Mouse (Mus musculus) hindbrain, embryonic 12.5 days (tissue): Measurements from ENCODE around the gene Jhy. TPM values are rescaled to one million over a fixed set of nuclear protein-coding genes. Genes with fewer than 3 reads are reported as not detected.

Experiments used
- ATAC-seq: fragments of 200-750 bp; cut with Nextera tagmentation; 2 replicates; pipeline ENCODE4 v1.8.0; 2017; ENCODE audit warnings: moderate TSS enrichment; ENCODE audit not compliant: low FRiP score
- H3K27ac ChIP-seq: fragments of 300-500 bp; sonication (generic); 2 replicates; pipeline ENCODE4 v1.5.1; 2016; ENCODE audit warnings: mild to moderate bottlenecking
- H3K27me3 ChIP-seq: fragments of 300-500 bp; sonication (generic); 2 replicates; pipeline ENCODE4 v1.6.1; 2016; ENCODE audit warnings: mild to moderate bottlenecking
- H3K36me3 ChIP-seq: fragments of 300-500 bp; sonication (generic); 2 replicates; pipeline ENCODE4 v1.6.1; 2016; ENCODE audit warnings: mild to moderate bottlenecking
- H3K4me1 ChIP-seq: fragments of 300-500 bp; sonication (generic); 2 replicates; pipeline ENCODE4 v1.6.1; 2016
- H3K4me2 ChIP-seq: fragments of 300-500 bp; sonication (generic); replicated peaks from 2 replicates; pipeline ENCODE4 v1.6.1; 2016; ENCODE audit warnings: mild to moderate bottlenecking
- H3K4me3 ChIP-seq: fragments of 300-500 bp; sonication (generic); 2 replicates; pipeline ENCODE4 v1.5.1; 2016; ENCODE audit warnings: mild to moderate bottlenecking
- H3K9ac ChIP-seq: fragments of 300-500 bp; sonication (generic); 2 replicates; pipeline ENCODE4 v1.6.1; 2016; ENCODE audit warnings: mild to moderate bottlenecking, moderate library complexity
- H3K9me3 ChIP-seq: fragments of 300-500 bp; sonication (generic); replicated peaks from 2 replicates; pipeline ENCODE4 v1.6.1; 2016; ENCODE audit warnings: mild to moderate bottlenecking
- WGBS: fragments of 180-500 bp; shearing (Covaris S2); methylation state at CpG from one replicate; pipeline ENCODE4 v1.1.7; 2016; 5-methylcytosine and 5-hydroxymethylcytosine counted together
- polyA plus RNA-seq: library from polyadenylated mRNA; unstranded; fragments of >200 nt; fragmentation: Nextera tagmentation; extraction: Ambion mirVana; gene quantifications from 2 replicates; pipeline ENCODE4 v1.2.1, GENCODE M21; 2016

Jhy gene
- polyA plus RNA-seq, 1 experiment from 2014 or later, result 3.1 TPM

DNA sequence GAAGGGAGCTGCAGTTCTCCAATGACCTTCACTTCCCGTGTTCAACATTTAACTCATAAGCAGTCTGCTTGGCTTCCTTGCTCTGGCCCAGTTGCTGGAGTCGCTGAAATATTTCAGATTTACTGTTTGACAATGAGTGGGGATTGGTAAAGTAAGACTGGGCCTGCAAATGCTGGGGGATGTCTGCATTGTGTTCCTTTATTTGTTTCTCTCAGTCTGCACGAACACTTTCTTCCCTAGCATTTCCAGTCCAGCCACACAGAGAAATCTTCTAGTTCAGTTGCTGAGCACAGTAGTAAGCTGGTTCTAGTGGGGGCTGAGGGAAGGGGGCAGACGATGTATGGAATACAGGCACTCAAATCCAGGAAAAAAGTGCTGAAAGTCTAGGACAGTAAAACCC is 89.0 kb downstream of the Jhy start:
- ATAC-seq, result no peak
- H3K9ac ChIP-seq, result no peak overlapping the region
- no peaks in the 10 kb centered on the region for H3K9me3 ChIP-seq
- no peaks in the 10 kb centered on the region for H3K36me3 ChIP-seq
- WGBS, result 4% methylated on average over 4 of the region's 4 CpGs
- H3K27me3 ChIP-seq, result peaks cover 97% of the 10 kb centered on the region
- no peak overlapping the region for H3K4me2 ChIP-seq
- H3K4me1 ChIP-seq, result peaks cover 13% of the 10 kb centered on the region; the same call in 1 of the 2 replicates
- H3K27ac ChIP-seq, result no peak overlapping the region
- H3K4me3 ChIP-seq, result no peak overlapping the region

DNA sequence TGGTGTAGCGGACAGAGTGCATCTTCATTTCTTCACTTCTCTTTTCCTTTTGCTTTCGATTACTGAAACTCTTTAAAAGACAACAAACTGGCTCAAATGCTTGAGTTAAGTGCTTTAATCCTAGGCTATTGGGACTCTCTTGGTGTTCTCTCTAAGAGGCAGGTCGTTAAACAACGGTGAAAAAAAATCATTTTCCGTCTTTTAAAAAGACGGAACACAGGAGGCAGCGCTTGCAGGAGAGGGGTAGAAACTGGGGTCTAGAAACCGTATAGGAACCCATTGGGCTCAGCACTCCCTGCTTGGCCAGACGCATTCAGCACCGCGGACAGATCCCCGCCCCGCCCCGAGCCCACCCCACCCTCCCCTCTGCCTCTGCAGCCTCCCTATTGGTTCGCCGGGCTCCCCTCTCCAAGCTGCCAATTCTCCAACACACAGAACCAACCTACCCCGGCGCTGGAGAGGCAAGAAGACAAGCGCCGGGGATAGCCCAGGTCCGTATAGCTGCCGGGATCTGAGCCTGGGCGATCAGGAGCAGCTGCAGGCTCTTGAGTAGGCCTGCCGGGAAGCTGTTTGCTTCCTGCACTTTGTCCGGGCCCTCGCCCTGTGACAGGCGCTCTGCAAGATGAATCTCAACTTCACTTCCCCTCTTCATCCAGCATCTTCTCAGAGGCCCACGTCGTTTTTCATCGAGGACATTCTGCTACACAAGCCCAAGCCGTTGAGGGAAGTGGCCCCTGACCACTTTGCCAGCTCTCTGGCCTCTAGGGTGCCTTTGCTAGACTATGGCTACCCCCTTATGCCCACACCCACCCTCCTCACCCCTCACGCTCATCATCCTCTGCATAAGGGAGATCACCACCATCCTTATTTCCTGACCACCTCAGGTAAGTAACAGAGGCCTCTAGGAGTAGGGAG is 90.1 kb downstream of the Jhy start, which contains the start of gene Bsx:
Bsx (plus strand) TSS at position 572 of the 915 bp plus-strand sequence.
- H3K9me3 ChIP-seq, result no peaks in the 10 kb centered on the region
- H3K4me1 ChIP-seq, result peaks cover 13% of the 10 kb centered on the region; the same call in 1 of the 2 replicates
- WGBS, result 3% methylated on average over 30 of the region's 32 CpGs
- peaks cover 97% of the 10 kb centered on the region for H3K27me3 ChIP-seq
- peak within 1 kb of the TSS; percentile 33; the same call in 1 of the 2 replicates for H3K4me2 ChIP-seq
- ATAC-seq, result peak; percentile 67
- 0 out of 2 replicates have a peak within 1 kb of the TSS, but pooled peaks have one; percentile 10 for H3K4me3 ChIP-seq
- no peaks in the 10 kb centered on the region for H3K36me3 ChIP-seq
- no peak within 1 kb of the TSS for H3K27ac ChIP-seq
- H3K9ac ChIP-seq, result no peak within 1 kb of the TSS

DNA sequence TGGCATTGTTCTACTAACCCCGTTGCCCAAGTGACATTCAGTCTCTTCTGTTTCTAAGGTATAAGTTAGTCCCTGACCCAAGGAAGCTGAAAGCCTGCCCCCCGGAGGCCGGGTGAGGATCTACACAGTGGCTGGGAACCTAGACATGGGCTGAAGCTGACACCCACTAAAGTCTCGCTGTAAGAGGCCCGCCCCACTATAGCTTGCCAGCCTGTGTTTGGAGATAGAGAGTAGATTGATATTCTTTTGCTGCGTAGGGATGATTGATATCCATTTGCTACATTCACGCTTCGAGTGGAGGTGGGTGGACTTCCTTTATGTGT is 91.8 kb downstream of the Jhy start:
- Histone ChIP-seq H3K36me3 (no peaks in the 10 kb centered on the region), H3K9me3 (no peaks in the 10 kb centered on the region), H3K9ac (no peak overlapping the region), H3K27me3 (peaks cover 89% of the 10 kb centered on the region), H3K4me1 (peaks cover 8% of the 10 kb centered on the region; the same call in 1 of the 2 replicates), H3K27ac (no peak overlapping the region), H3K4me2 (peak overlapping the region; percentile 37; the same call in 1 of the 2 replicates), H3K4me3 (peak overlapping the region; percentile 13; the same call in 1 of the 2 replicates)
- 3% methylated on average over 8 of the region's 8 CpGs for WGBS
- no peak for ATAC-seq

DNA sequence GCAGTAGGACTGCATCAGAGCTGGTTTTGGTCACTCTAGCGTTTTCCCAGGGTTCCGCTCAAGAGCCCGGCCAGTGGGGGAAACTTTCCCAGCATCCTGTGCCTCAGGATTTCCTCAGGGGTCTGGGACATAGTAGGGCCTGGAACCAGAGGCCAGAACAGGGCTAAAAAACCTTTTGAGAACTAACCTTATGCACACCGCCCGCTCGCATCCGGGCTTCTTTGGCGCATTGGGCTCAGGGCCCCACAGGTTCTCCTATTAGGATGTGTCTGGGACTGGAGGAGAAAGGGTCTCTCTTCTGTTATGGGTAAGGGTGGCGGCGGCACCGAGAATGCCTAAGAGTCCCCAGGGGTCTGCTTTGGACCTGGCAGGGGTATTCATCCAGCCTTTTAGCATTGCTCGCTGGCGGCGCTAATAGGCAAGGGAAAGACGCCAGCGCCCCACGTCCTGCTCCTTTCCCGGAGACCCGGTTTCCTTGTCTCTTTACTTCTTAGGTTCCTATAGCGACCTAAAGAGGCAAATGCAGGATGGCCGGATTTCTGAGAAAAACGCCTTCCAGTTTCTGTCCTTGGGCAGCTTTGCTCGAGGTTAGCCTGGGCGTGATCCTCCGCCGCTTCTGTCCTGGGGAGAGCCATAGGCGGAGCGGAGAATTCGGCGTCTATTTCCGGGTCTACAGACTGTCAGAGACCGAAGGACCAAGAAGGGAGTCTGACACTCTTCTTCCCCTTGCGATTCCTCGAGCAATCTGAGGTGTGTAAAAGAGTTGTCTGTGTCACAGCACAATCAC is 92.4 kb downstream of the Jhy start:
- H3K4me2 ChIP-seq, result peak overlapping the region; percentile 37
- H3K27me3 ChIP-seq, result peaks cover 84% of the 10 kb centered on the region
- H3K36me3 ChIP-seq, result no peaks in the 10 kb centered on the region
- ATAC-seq, result no peak
- 2% methylated on average over 34 of the region's 34 CpGs for WGBS
- H3K27ac ChIP-seq, result no peak overlapping the region
- H3K9me3 ChIP-seq, result no peaks in the 10 kb centered on the region
- no peak overlapping the region for H3K9ac ChIP-seq
- peaks cover 8% of the 10 kb centered on the region; the same call in 1 of the 2 replicates for H3K4me1 ChIP-seq
- H3K4me3 ChIP-seq, result peak overlapping the region; percentile 13

DNA sequence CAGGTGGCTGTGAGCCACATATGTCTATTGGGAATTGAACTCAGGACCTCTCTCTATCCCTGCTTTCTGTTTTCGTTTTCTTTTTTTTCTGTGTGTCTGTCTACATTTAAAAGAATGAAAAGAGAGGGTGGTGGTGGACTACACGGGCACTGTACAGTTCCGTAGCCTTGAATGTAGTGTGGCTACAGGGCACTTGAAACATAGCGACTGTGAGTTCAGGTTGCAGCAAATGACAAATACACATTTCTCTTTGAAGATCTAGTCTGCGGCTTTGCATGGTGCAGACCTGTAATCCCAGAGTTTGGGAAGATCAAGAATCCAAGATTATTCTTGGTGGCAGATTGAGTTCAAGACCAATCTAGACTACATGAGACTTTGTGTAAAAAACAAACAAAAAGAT is 93.6 kb downstream of the Jhy start:
- H3K27ac ChIP-seq, result no peak overlapping the region
- H3K9ac ChIP-seq, result no peak overlapping the region
- 76% methylated on average over 5 of the region's 5 CpGs for WGBS
- no peaks in the 10 kb centered on the region for H3K9me3 ChIP-seq
- no peak for ATAC-seq
- no peaks in the 10 kb centered on the region for H3K36me3 ChIP-seq
- H3K4me3 ChIP-seq, result no peak overlapping the region
- H3K4me2 ChIP-seq, result no peak overlapping the region
- peaks cover 8% of the 10 kb centered on the region; the same call in 1 of the 2 replicates for H3K4me1 ChIP-seq
- peaks cover 72% of the 10 kb centered on the region for H3K27me3 ChIP-seq

DNA sequence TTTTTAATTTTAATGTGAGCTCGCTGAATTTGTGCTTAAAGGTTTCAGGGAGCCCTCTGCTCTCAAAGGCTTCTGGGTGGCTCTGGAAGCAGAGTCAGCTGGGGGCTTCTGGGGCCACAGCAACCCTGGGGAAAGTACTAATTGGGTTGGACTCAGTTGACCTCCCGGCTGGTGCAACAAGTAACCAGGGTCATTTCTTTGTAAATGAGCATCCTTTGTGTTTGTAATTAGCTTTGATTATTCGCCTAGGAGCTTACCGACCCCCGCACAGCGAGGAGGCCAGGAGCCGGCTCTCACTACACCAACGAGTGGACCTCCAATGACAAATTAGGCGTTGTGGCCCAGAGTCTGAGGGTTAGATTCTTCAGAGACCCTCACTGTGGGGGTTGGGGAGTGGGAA is 104.7 kb downstream of the Jhy start:
- peaks cover 5% of the 10 kb centered on the region; the same call in 1 of the 2 replicates for H3K4me1 ChIP-seq
- H3K27me3 ChIP-seq, result peaks cover 68% of the 10 kb centered on the region
- H3K9ac ChIP-seq, result no peak overlapping the region
- no peaks in the 10 kb centered on the region for H3K9me3 ChIP-seq
- peak; percentile 63 for ATAC-seq
- peak overlapping the region; percentile 52 for H3K4me2 ChIP-seq
- H3K36me3 ChIP-seq, result no peaks in the 10 kb centered on the region
- H3K27ac ChIP-seq, result no peak overlapping the region
- no peak overlapping the region for H3K4me3 ChIP-seq
- 1% methylated on average over 9 of the region's 9 CpGs for WGBS

DNA sequence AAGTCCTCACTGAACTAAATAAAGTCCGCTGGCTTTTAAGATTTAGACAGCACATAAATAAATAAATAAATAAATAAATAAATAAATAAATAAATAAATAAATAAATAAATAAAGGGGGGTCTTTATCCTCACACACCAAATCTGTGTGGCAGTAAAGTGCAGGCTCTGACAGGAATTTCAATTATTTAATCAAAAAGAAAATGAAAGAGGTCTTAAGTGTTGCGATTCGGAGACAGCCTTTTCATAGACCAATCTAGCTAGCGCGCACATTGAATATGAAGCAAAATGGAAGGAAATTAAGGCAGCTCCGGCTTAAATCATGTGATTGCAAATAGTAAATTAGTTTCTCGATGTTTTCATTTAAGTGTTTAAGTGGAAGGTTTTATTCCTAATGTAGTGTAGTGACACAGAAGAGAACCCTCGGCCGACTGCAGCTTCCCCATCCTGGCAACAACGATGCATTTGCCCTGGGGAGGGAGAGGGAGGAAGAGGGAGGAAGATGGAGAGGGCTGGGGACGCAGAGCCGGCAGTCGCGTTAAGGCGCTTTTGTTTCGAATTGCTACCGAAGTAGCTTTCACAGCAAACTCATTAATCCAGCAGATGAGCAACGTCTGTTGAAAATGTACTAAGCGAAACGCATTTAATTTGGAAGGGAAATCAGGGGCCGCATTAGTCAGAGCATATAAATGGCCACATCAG is 105.3 kb downstream of the Jhy start:
- 9% methylated on average over 21 of the region's 21 CpGs for WGBS
- Histone ChIP-seq H3K27me3 (peaks cover 67% of the 10 kb centered on the region), H3K9ac (0 out of 2 replicates have a peak overlapping the region, but pooled peaks have one; percentile 10), H3K4me1 (peaks cover 5% of the 10 kb centered on the region; the same call in 1 of the 2 replicates), H3K36me3 (no peaks in the 10 kb centered on the region), H3K4me3 (peak overlapping the region; percentile 25), H3K27ac (peak overlapping the region; percentile 48; the same call in 1 of the 2 replicates), H3K9me3 (no peaks in the 10 kb centered on the region), H3K4me2 (peak overlapping the region; percentile 52)
- peak; percentile 66 for ATAC-seq

DNA sequence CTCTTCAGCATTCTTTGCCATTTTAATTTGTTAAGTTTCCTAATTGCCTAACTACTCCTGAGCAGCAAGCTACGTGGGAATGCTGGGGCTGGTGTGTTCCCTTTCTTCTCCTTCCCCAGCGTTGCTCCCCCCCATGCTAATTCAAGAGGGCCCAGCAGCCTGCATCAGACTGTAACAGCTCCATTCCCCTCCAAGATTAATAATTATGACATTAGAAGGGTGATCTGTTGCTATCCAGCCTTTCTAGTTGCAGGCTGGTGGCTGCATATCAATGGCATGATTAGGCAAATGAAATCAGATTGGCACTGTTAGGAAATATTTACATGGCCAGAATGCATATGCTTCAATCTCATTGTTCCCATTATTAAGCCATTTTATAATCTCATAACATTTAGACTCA is 112.4 kb downstream of the Jhy start:
- no peak for ATAC-seq
- H3K36me3 ChIP-seq, result no peaks in the 10 kb centered on the region
- no peak overlapping the region for H3K9ac ChIP-seq
- peaks cover 33% of the 10 kb centered on the region for H3K27me3 ChIP-seq
- 50% methylated on average over 2 of the region's 2 CpGs for WGBS
- H3K9me3 ChIP-seq, result no peaks in the 10 kb centered on the region
- H3K27ac ChIP-seq, result no peak overlapping the region
- H3K4me2 ChIP-seq, result no peak overlapping the region
- no peak overlapping the region for H3K4me3 ChIP-seq
- H3K4me1 ChIP-seq, result 0 out of 2 replicates have a peak, but pooled peaks cover 1% of the 10 kb centered on the region

Other genes with a start within 250 kb of the Jhy start
- gene Hspa8, start 163.1 kb downstream of the Jhy start, polyA plus RNA-seq, result 2,594 and 2,617 TPM in 2 replicates
- not detected in 2 replicates for gene Bsx, start 90.0 kb downstream of the Jhy start, polyA plus RNA-seq
- gene Crtam, start 40.5 kb upstream of the Jhy start, polyA plus RNA-seq, result 0.18 and 0.30 TPM in 2 replicates
- gene Ubash3b, start 197.6 kb upstream of the Jhy start, polyA plus RNA-seq, result 14.6 and 17.2 TPM in 2 replicates